Mouse (Mus musculus) embryonic fibroblast, embryonic 13.5 days (primary cell): ENCODE measurements around the gene Aqp11.

Source experiments
- CTCF ChIP-seq: IDR thresholded peaks from 2 replicates; pipeline ENCODE4 v1.5.1; 2011; ENCODE audit warnings: mild to moderate bottlenecking, control low read depth, low read length, moderate library complexity, borderline replicate concordance; ENCODE audit not compliant: insufficient read depth
- POLR2A ChIP-seq: IDR thresholded peaks from 2 replicates; pipeline ENCODE4 v1.6.1; 2011; ENCODE audit warnings: low read depth, mild to moderate bottlenecking, control low read depth, low read length, moderate library complexity

GRCm38 (mm10) chr7:97717326-97717725 lies 20.8 kb downstream of the Aqp11 start:
- no peak for TF ChIP-seq CTCF
- TF ChIP-seq POLR2A = no peak
